Mouse (Mus musculus) heart, postnatal 10 days (tissue): ENCODE data around the gene Ltf. TPM values are rescaled to one million over a fixed set of nuclear protein-coding genes. Genes with fewer than 3 reads are reported as not detected.

Source experiments
- DNase-seq, 2 experiments: peaks; one replicate each; pipeline ENCODE4 v3.0.0; 2021
- intact Hi-C: fragments of 180-260 bp; cut with DNase I; formaldehyde crosslinking; loops from one replicate; pipeline ENCODE4 v1.15.1; 2025
- total RNA-seq, 2 experiments: library from RNA; stranded (reverse); gene quantifications; 2 replicates each; pipeline ENCODE4 v1.2.3; 2021

Gene Ltf
- total RNA-seq, 2 experiments from 2014 or later, result 0.72 to 2.3 TPM

DNA sequence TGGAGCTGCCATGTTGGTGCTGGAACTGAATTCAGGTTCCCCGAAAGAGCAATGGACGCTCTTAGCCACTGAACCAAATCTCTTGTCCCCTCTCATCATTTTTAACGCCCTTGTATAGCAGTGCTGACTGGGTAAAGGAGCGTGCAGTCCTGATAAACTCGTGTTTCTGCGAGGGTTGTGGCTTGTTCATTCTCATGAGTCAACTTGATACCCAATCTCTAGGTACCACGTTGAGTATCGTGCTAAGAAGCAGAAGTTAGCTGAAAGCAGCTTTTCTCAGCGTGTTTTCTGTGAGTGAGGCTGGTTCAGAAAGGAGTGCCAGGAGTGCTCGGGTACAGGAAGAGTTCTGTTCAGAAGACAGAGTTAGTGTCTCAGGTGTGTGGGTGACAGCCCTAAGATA, 7.7 kb downstream of the Ltf start:
- intact Hi-C loops, result no loop called here
- no peak for DNase-seq

DNA sequence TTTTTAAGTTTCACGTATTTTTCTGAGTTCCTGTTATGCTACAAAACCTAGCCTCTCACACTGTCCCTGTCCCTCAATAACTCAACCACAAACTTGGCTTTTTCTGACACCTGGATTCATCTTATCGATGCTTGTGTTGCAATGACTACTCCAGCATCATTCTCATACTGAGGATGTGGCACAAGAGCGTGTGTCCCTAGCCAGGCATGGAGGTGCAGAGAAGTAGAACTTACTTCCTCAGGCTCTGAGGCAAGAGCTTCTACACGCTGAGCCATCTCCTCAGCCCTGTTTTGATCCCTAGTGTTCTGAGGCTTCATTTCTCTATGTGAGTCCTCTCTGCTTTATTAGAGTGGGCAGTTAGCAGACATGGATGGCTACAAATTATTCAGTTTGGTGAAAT, 14.6 kb downstream of the Ltf start:
- DNase-seq, result no peak
- intact Hi-C loops, result no loop called here

- intact Hi-C loops, result no loop called here
- peak in 1 of 2 experiments; percentile 40 for DNase-seq
Observed at GRCm38 (mm10) chr9:111039966-111040365, 20.9 kb downstream of the Ltf start.

- DNase-seq, result peak; percentile 43 to 67
- intact Hi-C loops, result no loop called here
Observed at GRCm38 (mm10) chr9:111042266-111042665, 23.2 kb downstream of the Ltf start.

- intact Hi-C loops, result no loop called here
- no peak for DNase-seq
Observed at GRCm38 (mm10) chr9:111046222-111046621, 27.2 kb downstream of the Ltf start.

DNA sequence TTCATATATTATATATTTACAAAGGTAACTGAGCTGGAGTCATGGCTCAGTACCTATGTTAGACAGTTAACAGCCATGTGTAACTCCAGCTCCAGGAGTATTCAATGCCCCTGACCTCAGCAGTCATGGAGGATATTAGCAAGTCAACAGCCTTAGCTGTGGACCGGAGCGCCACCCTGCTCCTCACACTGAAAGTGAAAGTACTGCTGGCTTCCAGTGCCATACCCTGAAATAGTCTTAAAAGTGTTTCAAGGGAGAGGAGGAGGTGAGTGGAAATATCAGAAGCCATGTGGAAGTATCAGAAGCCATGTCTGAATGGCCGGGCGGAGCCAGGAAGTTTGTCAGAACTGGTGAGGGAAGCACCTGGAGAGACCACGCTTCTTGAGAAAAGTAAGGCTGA, 28.2 kb downstream of the Ltf start:
- no peak for DNase-seq
- intact Hi-C loops, result no loop called here

GRCm38 (mm10) chr9:111048452-111048851, 29.4 kb downstream of the Ltf start:
- intact Hi-C loops, result no loop called here
- no peak for DNase-seq

GRCm38 (mm10) chr9:111054923-111055322, 35.9 kb downstream of the Ltf start:
- intact Hi-C loops, result loop anchor here (5.0 kb wide), 1 partner anchor 58 kb away; no protein-coding TSS in a partner anchor
- DNase-seq, result no peak

DNA sequence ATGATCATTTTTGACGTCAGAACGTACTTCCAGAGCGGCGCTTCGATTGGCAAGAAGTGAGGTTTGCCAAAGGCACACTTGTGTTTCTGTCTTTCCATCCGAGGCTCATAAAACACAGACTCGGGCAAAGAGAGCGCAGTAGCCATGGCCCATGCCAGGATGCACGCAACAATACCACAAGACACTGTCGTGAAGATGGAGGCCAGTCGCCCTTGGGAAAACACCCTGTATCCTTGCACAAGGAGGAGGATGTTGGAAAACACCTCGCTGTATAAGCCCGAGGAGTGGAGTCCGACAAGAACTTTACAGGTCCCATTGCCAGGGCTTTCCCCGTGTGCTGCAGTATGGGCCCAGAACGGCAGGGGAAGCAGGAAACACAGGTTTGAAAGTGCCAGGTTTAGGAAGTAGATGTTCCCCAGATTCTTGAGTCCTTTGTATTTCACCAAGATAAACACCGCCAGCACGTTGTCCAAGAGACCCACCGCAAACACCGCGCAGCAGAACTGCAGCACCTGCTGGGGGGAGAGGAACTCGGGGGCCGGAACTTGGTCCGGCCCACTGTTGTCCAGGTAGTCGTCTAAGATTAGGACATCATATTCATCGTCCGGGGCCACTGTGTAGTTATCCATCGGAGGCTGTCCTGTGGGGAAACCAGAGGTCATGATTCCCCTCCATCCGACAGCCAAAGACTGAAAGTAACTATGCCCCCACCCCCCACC, 36.9 kb downstream of the Ltf start:
- intact Hi-C loops, result loop anchor here (5.0 kb wide), 1 partner anchor 59 kb away; no protein-coding TSS in a partner anchor

GRCm38 (mm10) chr9:111056519-111056797, 37.4 kb downstream of the Ltf start:
- intact Hi-C loops, result loop anchor here (5.0 kb wide), 1 partner anchor 59 kb away; no protein-coding TSS in a partner anchor
- no peak for DNase-seq

More for the DNA sequence above, 36.9 kb downstream of the Ltf start:
- peak; percentile 21 to 39 for DNase-seq

DNA sequence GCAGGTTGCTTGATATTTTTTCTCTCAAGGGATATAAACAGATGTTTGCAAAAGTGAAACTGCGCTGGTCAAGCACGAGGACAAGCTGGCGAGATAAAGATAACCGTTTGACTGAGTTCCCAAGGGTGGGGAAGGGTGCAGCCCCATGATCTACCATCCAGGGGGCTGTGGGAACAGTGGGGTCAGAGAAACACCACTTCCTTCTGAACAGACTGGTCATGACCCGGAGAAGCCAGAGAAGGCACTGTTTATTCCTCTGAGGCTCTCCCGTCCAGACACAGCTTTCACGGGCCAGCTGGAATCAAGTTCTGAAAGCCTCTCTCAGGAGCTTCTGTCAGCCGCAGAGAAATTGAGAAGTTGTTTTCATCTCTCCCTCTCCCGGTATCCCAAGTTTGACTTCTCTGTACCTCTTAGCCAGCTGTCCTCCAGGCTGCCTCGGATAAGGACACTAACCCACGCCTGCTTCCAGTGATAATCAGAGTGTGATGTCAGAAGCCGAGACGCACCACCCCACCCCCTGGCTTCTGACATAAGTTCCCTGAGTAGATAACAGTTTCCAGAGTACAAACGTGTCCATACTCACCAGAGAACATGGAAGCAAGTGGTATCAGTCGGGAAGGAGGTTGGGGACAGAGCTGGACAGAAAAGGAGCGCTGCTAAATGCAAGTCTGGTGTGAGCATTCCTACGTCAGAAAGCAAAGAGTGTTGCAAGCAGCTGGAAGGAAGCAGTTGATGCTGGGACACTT, 37.9 kb downstream of the Ltf start, which contains the start of gene Ccrl2:
Ccrl2 (minus strand) TSS at position 722 of the 746 bp plus-strand sequence.
- peak; percentile 65 to 68 for DNase-seq
- intact Hi-C loops, result loop anchor here (5.0 kb wide), 1 partner anchor 60 kb away; no protein-coding TSS in a partner anchor

DNA sequence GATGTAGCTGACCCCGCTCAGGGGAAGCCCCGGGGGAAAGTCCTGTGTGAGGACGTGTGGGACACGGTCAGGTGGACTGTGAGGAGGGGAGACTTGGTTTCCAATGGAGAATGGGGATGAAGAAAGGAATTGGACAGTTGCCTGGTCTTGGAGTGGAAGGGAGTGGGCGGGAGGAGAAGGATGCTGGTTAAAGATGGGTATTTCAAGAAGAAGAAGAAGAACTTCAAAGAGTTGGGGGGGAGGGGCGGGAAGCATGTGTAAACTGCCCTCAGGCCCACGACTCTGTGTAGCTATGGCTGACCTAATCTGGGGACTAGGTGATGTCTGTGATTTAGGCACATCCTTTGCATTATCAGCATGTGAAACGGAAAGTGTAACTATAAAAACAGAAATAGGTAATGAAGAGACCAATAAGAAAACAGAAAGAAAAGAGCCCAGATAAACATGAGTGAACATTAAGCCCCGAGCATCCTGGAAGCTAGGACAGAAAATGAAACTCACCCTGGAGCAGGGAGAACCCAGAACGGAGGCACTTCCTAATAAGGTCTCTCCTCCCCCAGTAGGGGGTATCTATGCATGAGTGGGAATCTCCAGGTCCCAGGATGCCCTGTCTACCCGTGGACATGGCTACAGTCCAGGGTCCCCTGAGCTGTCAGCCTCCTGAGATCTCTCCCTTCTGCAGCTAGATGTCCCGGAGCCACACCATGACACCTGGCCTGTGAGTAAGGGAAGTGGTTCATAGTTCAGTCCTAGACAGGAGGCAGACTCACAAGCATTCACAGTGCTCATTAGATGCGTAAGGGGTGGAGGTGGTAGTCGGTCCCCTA, 38.7 kb downstream of the Ltf start:
- intact Hi-C loops, result loop anchor here (5.0 kb wide), 1 partner anchor 60 kb away; no protein-coding TSS in a partner anchor
- no peak for DNase-seq

DNA sequence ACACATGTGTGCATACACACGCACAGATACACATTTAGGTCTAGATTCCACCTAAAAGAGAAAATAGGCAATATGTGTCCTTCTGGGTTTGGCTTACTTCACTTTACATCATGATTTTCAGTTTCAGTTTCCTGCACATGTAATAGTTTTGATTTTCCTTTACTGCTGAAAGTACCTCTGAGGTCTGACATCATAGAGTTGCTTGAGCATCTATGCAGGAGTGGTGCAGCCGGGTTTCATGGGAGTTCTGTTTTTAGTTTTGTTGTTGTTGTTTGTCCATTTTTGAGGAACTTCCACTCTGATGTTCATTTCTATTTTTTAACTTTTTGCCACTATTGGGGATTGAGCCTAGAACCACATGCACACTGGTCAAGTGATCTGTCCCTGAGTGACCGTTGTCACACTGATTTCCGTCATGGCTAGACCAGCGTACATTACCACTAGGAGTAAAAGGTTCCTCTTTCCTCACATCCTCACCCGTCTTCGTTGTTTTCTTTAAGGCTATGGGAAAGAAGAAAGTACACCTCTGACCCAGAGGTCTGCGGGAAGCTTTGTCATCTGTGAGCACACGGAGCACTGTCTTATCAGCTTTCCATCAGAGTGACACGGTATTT, 40.0 kb downstream of the Ltf start:
- DNase-seq, result no peak
- intact Hi-C loops, result loop anchor here (5.0 kb wide), 1 partner anchor 62 kb away; no protein-coding TSS in a partner anchor

- no peak for DNase-seq
- intact Hi-C loops, result no loop called here
Observed at GRCm38 (mm10) chr9:111062840-111063239, 43.8 kb downstream of the Ltf start.

DNA sequence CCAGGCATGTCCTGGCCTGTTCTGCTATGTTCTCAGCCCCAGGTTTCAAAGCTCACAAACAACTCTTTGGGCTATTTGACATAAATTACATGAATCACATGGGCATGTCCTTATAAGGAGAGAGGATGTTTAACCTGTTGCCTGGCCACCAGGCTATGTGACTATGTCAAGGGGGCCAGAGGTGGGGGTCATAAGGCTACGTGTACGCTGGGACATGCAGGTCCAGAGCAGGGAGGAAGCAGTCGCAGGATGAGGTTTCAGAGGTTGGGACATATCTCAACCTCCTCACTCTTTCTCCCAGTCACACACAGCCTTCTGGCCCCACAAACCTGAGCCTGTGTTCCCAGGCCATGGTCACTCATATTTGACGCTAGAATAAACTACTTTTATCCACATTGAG, 48.0 kb downstream of the Ltf start:
- intact Hi-C loops, result no loop called here
- no peak for DNase-seq

GRCm38 (mm10) chr9:111070546-111070961, 51.5 kb downstream of the Ltf start:
- DNase-seq, result peak; percentile 63 to 75
- intact Hi-C loops, result no loop called here

GRCm38 (mm10) chr9:111072175-111072574, 53.1 kb downstream of the Ltf start:
- intact Hi-C loops, result loop anchor here (1.0 to 2.0 kb wide), 2 partner anchors 75 to 149 kb away; no protein-coding TSS in a partner anchor
- peak; percentile 56 to 70 for DNase-seq

GRCm38 (mm10) chr9:111072971-111073370, 53.9 kb downstream of the Ltf start:
- intact Hi-C loops, result loop anchor here (1.0 to 2.0 kb wide), 2 partner anchors 76 to 150 kb away; no protein-coding TSS in a partner anchor
- no peak for DNase-seq

GRCm38 (mm10) chr9:111077745-111078144, 58.7 kb downstream of the Ltf start:
- intact Hi-C loops, result no loop called here
- no peak for DNase-seq

DNA sequence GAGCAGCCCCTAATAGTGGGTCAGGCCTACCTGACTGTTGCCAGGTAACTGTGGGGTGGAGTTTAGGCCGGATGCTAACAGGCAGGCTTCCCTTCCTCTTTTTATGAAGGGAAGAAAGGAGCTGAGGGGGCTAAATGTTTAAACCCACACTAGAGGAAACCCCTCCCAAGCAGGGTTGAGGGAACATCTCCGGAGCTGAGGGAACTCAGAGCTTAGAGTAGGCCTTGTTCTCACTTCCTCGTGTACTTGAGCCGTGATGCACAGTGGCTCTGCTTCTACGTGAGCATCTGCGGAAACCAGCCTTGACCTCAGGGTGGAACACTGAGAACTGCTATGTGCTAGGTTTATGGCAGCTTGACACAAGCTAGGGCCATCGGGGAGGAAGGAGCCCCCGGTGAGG, 61.7 kb downstream of the Ltf start:
- intact Hi-C loops, result no loop called here

More for the DNA sequence above, 61.7 kb downstream of the Ltf start:
- DNase-seq, result no peak
